Mouse (Mus musculus): ENCODE data around the gene Dad1. TPM values are rescaled to one million over a fixed set of nuclear protein-coding genes. Genes with fewer than 3 reads are reported as not detected.

Gene Dad1
- polyA plus RNA-seq, 1 experiment from 2014 or later = 249 TPM

GRCm38 (mm10) chr14:54263099-54263498 lies 9.2 kb upstream of the Dad1 start:
- Histone ChIP-seq H3K4me3 (no peak overlapping the region), H3K27ac (no peak overlapping the region), H3K4me1 (peaks cover 27% of the 10 kb centered on the region), H3K36me3 (replicated peaks) (peaks cover 25% of the 10 kb centered on the region), H3K27me3 (ENCODE audit: poor library complexity, severe bottlenecking) (peaks cover 9% of the 10 kb centered on the region), H3K9me3 (no peaks in the 10 kb centered on the region)
- 94% methylated on average over 6 of the region's 6 CpGs for WGBS
- no peak for DNase-seq (ENCODE audit: extremely low spot score, low spot score)

DNA sequence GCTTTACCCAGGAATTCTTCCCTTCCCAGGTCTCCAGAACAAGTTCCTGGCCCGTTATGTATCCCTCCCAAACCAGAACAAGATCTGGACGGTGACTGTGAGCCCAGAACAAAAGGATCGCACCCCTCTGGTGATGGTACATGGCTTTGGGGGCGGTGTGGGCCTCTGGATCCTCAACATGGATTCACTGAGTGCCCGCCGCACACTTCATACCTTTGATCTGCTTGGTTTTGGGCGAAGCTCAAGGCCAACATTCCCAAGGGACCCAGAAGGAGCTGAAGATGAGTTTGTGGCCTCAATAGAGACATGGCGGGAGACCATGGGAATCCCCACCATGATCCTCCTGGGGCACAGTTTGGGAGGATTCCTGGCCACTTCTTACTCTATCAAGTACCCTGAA lies 8.7 kb upstream of the Dad1 start:
- Histone ChIP-seq H3K4me3 (no peak overlapping the region), H3K27ac (no peak overlapping the region), H3K4me1 (peaks cover 27% of the 10 kb centered on the region), H3K27me3 (ENCODE audit: poor library complexity, severe bottlenecking) (peaks cover 12% of the 10 kb centered on the region), H3K9me3 (no peaks in the 10 kb centered on the region), H3K36me3 (replicated peaks) (peaks cover 20% of the 10 kb centered on the region)
- DNase-seq (ENCODE audit: extremely low spot score, low spot score) = no peak
- 90% methylated on average over 8 of the region's 8 CpGs for WGBS

- peaks cover 12% of the 10 kb centered on the region for H3K27me3 ChIP-seq (ENCODE audit: poor library complexity, severe bottlenecking)
- no peak overlapping the region for H3K4me3 ChIP-seq
- H3K4me1 ChIP-seq = peaks cover 27% of the 10 kb centered on the region
- no peaks in the 10 kb centered on the region for H3K9me3 ChIP-seq
- no peak overlapping the region for H3K27ac ChIP-seq
- H3K36me3 ChIP-seq (replicated peaks) = peaks cover 10% of the 10 kb centered on the region
- DNase-seq (ENCODE audit: extremely low spot score, low spot score) = no peak
- WGBS = 85% methylated on average over 2 of the region's 2 CpGs
Measured at GRCm38 (mm10) chr14:54261386-54261785, 7.5 kb upstream of the Dad1 start.

- no peak for DNase-seq (ENCODE audit: extremely low spot score, low spot score)
- Histone ChIP-seq H3K36me3 (replicated peaks) (peaks cover 10% of the 10 kb centered on the region), H3K27me3 (ENCODE audit: poor library complexity, severe bottlenecking) (peaks cover 12% of the 10 kb centered on the region), H3K4me1 (peaks cover 27% of the 10 kb centered on the region), H3K27ac (no peak overlapping the region), H3K4me3 (peak overlapping the region; percentile 23; the same call in 1 of the 2 replicates), H3K9me3 (no peaks in the 10 kb centered on the region)
- 78% methylated on average over 2 of the region's 2 CpGs for WGBS
Measured at GRCm38 (mm10) chr14:54260196-54260595, 6.3 kb upstream of the Dad1 start.

DNA sequence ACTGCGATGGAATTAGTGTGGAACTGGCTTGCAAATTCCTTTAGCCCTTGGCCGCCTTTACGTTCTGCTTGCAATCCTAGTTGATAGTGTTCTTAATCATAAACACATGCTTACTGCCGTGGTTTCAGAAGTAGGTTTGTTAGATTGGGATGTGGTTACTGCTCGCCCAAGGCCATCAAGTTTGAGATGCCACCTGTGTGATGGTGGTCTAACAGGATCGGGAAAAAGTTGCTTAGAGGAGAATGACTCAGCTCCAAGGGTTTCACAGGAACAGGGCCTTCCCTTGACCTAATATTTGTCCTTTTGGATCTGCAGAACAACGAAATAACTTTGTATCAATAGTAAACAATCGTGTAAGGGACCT lies 5.8 kb upstream of the Dad1 start:
- 23% methylated on average over 8 of the region's 8 CpGs for WGBS
- peak overlapping the region; percentile 69 for H3K4me3 ChIP-seq
- H3K27ac ChIP-seq = peak overlapping the region; percentile 81
- H3K27me3 ChIP-seq (ENCODE audit: poor library complexity, severe bottlenecking) = peaks cover 12% of the 10 kb centered on the region
- no peak for DNase-seq (ENCODE audit: extremely low spot score, low spot score)
- H3K4me1 ChIP-seq = peaks cover 31% of the 10 kb centered on the region
- peaks cover 10% of the 10 kb centered on the region for H3K36me3 ChIP-seq (replicated peaks)
- no peaks in the 10 kb centered on the region for H3K9me3 ChIP-seq

- Histone ChIP-seq H3K4me1 (peaks cover 36% of the 10 kb centered on the region), H3K4me3 (peak overlapping the region; percentile 69), H3K36me3 (replicated peaks) (peaks cover 10% of the 10 kb centered on the region), H3K9me3 (no peaks in the 10 kb centered on the region), H3K27me3 (ENCODE audit: poor library complexity, severe bottlenecking) (peaks cover 12% of the 10 kb centered on the region), H3K27ac (peak overlapping the region; percentile 81)
- peak; percentile 94 for DNase-seq (ENCODE audit: extremely low spot score, low spot score)
- WGBS = under 1% methylated on average over 35 of the region's 35 CpGs
Measured at GRCm38 (mm10) chr14:54259003-54259721, 5.3 kb upstream of the Dad1 start.

- Histone ChIP-seq H3K27ac (no peak overlapping the region), H3K27me3 (ENCODE audit: poor library complexity, severe bottlenecking) (peaks cover 12% of the 10 kb centered on the region), H3K4me3 (no peak overlapping the region), H3K4me1 (peaks cover 40% of the 10 kb centered on the region), H3K9me3 (no peaks in the 10 kb centered on the region), H3K36me3 (replicated peaks) (peaks cover 8% of the 10 kb centered on the region)
- 62% methylated on average over 7 of the region's 7 CpGs for WGBS
- no peak for DNase-seq (ENCODE audit: extremely low spot score, low spot score)
Measured at GRCm38 (mm10) chr14:54258131-54258670, 4.3 kb upstream of the Dad1 start.

- WGBS = 71% methylated on average over 12 of the region's 12 CpGs
Measured at GRCm38 (mm10) chr14:54254670-54255202, 832 bp upstream of the Dad1 start.

DNA sequence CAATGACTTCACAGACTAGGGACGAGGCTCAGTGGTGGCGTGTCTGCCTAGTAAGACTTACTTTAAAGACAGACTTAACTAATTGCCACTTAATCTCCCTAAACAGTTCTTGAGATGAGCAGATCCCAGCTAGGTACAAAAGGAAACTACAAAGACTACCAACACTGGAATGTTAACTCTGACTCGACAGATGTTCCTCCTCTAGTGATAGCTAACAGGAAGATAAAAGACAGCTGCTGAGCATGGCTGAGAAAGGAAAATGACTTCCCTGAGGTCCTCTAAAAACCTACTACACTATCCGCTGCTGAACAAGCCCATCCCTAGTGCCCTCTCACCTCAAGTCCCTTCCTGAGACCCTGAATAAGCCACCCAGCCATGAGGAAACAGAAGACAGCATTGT lies 3.8 kb downstream of the Dad1 start:
- no peak overlapping the region for H3K27ac ChIP-seq
- WGBS = 71% methylated on average over 4 of the region's 4 CpGs
- H3K36me3 ChIP-seq (replicated peaks) = peaks cover 45% of the 10 kb centered on the region
- no peaks in the 10 kb centered on the region for H3K9me3 ChIP-seq
- H3K4me1 ChIP-seq = peaks cover 49% of the 10 kb centered on the region
- no peak for DNase-seq (ENCODE audit: extremely low spot score, low spot score)
- no peak overlapping the region for H3K4me3 ChIP-seq
- H3K27me3 ChIP-seq (ENCODE audit: poor library complexity, severe bottlenecking) = no peaks in the 10 kb centered on the region

More at GRCm38 (mm10) chr14:54254670-54255202, 832 bp upstream of the Dad1 start:
- no peak for DNase-seq (ENCODE audit: extremely low spot score, low spot score)
- Histone ChIP-seq H3K9me3 (no peaks in the 10 kb centered on the region), H3K4me1 (peaks cover 53% of the 10 kb centered on the region), H3K27me3 (ENCODE audit: poor library complexity, severe bottlenecking) (peaks cover 7% of the 10 kb centered on the region; the same call in 1 of the 2 replicates), H3K36me3 (replicated peaks) (peaks cover 8% of the 10 kb centered on the region), H3K4me3 (peak overlapping the region; percentile 76), H3K27ac (peak overlapping the region; percentile 90; the same call in 1 of the 2 replicates)

DNA sequence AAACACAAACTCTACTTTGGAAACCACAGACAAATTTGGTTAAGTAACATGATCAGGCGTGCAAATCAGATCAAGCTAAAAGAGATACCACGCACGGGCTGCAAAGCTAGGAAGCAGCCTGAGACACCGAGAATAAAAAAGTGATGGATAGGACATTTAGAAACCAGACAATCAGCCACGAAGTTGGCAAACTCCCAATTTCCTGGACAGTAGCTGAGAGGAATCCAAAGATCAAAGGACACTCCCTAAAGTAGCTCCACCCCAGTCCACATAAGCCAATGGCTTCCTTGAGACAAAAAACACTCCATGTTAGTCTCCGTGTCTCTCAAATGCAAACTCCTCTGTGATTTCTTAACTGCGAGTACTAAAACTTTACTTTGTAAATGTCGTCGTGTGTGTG lies 4.6 kb downstream of the Dad1 start:
- DNase-seq (ENCODE audit: extremely low spot score, low spot score) = no peak
- Histone ChIP-seq H3K9me3 (no peaks in the 10 kb centered on the region), H3K4me3 (no peak overlapping the region), H3K36me3 (replicated peaks) (peaks cover 49% of the 10 kb centered on the region), H3K27me3 (ENCODE audit: poor library complexity, severe bottlenecking) (no peaks in the 10 kb centered on the region), H3K27ac (no peak overlapping the region), H3K4me1 (peaks cover 43% of the 10 kb centered on the region)
- 72% methylated on average over 9 of the region's 9 CpGs for WGBS

- no peaks in the 10 kb centered on the region for H3K27me3 ChIP-seq (ENCODE audit: poor library complexity, severe bottlenecking)
- H3K9me3 ChIP-seq = peaks cover 5% of the 10 kb centered on the region; the same call in 1 of the 2 replicates
- peaks cover 34% of the 10 kb centered on the region for H3K4me1 ChIP-seq
- no peak overlapping the region for H3K4me3 ChIP-seq
- H3K27ac ChIP-seq = no peak overlapping the region
- peaks cover 76% of the 10 kb centered on the region for H3K36me3 ChIP-seq (replicated peaks)
- 88% methylated on average over 3 of the region's 3 CpGs for WGBS
- DNase-seq (ENCODE audit: extremely low spot score, low spot score) = no peak
Measured at GRCm38 (mm10) chr14:54246232-54246631, 7.7 kb downstream of the Dad1 start.

- Histone ChIP-seq H3K9me3 (peaks cover 5% of the 10 kb centered on the region; the same call in 1 of the 2 replicates), H3K4me1 (peaks cover 18% of the 10 kb centered on the region), H3K27me3 (ENCODE audit: poor library complexity, severe bottlenecking) (no peaks in the 10 kb centered on the region), H3K4me3 (no peak overlapping the region), H3K27ac (no peak overlapping the region), H3K36me3 (replicated peaks) (peaks cover 81% of the 10 kb centered on the region)
- no peak for DNase-seq (ENCODE audit: extremely low spot score, low spot score)
- 60% methylated on average over 3 of the region's 3 CpGs for WGBS
Measured at GRCm38 (mm10) chr14:54244183-54244582, 9.7 kb downstream of the Dad1 start.

GRCm38 (mm10) chr14:54240542-54240941 lies 13.4 kb downstream of the Dad1 start:
- Histone ChIP-seq H3K9me3 (peaks cover 5% of the 10 kb centered on the region; the same call in 1 of the 2 replicates), H3K36me3 (replicated peaks) (peaks cover 67% of the 10 kb centered on the region), H3K4me3 (no peak overlapping the region), H3K27me3 (ENCODE audit: poor library complexity, severe bottlenecking) (no peaks in the 10 kb centered on the region), H3K4me1 (peaks cover 11% of the 10 kb centered on the region), H3K27ac (no peak overlapping the region)
- DNase-seq (ENCODE audit: extremely low spot score, low spot score) = no peak
- 88% methylated on average over 5 of the region's 5 CpGs for WGBS

Data from forebrain, embryonic 10.5 days (tissue).